Mouse (Mus musculus) heart, embryonic 13.5 days (tissue): ENCODE data around the gene Cbfa2t2. TPM values are rescaled to one million over a fixed set of nuclear protein-coding genes. Genes with fewer than 3 reads are reported as not detected.

ENCODE experiments used
- ATAC-seq: fragments of 200-750 bp; cut with Nextera tagmentation; 2 replicates; pipeline ENCODE4 v1.8.0; 2017; ENCODE audit warnings: moderate TSS enrichment; ENCODE audit not compliant: insufficient number of reproducible peaks, low FRiP score, low TSS enrichment; ENCODE audit errors: extremely low read depth
- H3K27ac ChIP-seq: fragments of 300-500 bp; sonication (generic); replicated peaks from 2 replicates; pipeline ENCODE4 v1.5.1; 2015; ENCODE audit warnings: moderate library complexity, mild to moderate bottlenecking, inconsistent platforms
- H3K27me3 ChIP-seq: fragments of 300-500 bp; sonication (generic); replicated peaks from 2 replicates; pipeline ENCODE4 v1.6.1; 2015; ENCODE audit warnings: mild to moderate bottlenecking, inconsistent platforms
- H3K36me3 ChIP-seq: fragments of 300-500 bp; sonication (generic); 2 replicates; pipeline ENCODE4 v1.6.1; 2015; ENCODE audit warnings: mild to moderate bottlenecking, inconsistent platforms
- H3K4me1 ChIP-seq: fragments of 300-500 bp; sonication (generic); 2 replicates; pipeline ENCODE4 v1.6.1; 2015; ENCODE audit warnings: inconsistent platforms
- H3K4me2 ChIP-seq: fragments of 300-500 bp; sonication (generic); 2 replicates; pipeline ENCODE4 v1.6.1; 2015; ENCODE audit warnings: inconsistent platforms, mild to moderate bottlenecking, moderate library complexity
- H3K4me3 ChIP-seq: fragments of 300-500 bp; sonication (generic); 2 replicates; pipeline ENCODE4 v1.5.1; 2015; ENCODE audit warnings: moderate library complexity, mild to moderate bottlenecking, inconsistent platforms
- H3K9ac ChIP-seq: fragments of 300-500 bp; sonication (generic); 2 replicates; pipeline ENCODE4 v1.6.1; 2015; ENCODE audit warnings: inconsistent platforms, mild to moderate bottlenecking, moderate library complexity
- H3K9me3 ChIP-seq: fragments of 300-500 bp; sonication (generic); 2 replicates; pipeline ENCODE4 v1.6.1; 2016; ENCODE audit warnings: inconsistent platforms
- WGBS: fragments of 180-500 bp; shearing (Covaris S2); methylation state at CpG from one replicate; pipeline ENCODE4 v1.1.7; 2015; ENCODE audit warnings: mixed read lengths; 5-methylcytosine and 5-hydroxymethylcytosine counted together
- polyA plus RNA-seq: library from polyadenylated mRNA; unstranded; fragments of >200 nt; fragmentation: Nextera tagmentation; extraction: Ambion mirVana; gene quantifications from 2 replicates; pipeline ENCODE4 v1.2.1, GENCODE M21; 2015

Gene Cbfa2t2
- polyA plus RNA-seq, 1 experiment from 2014 or later, result 29.2 TPM

DNA sequence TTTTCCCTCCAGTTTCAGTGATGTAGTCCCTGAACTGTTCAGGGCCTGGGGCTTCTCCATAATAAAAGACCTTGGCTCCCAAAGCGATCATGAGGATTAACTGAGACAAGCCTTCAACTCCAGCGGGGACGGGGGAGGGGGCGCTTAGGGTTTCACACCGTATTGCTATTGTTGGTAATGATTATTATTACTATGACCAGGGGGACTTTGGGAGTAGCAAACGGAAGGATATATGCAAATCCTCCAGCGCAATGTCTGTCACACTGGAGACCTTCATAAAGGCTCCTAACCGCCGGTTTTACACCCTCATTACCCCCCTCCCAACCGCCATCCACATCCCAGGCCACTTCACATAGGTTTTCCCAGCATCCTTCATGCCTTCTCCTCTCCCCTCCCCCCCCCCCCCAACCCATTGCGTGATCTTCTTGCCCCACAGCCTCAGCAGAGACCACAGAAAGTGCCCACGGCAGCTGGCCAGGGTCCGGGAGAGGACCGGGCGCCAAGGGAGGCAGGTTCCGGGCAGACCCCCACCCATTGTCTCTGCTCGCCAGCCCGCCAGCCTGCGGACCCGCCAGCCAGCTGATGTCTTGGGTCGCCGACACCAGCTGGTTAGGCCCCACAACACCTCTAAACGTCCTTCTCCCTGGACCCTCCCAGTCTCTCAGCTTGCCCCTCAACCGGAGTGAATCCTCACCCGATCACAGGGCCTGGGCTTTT lies 9.9 kb upstream of the Cbfa2t2 start:
- Histone ChIP-seq H3K27me3 (peaks cover 12% of the 10 kb centered on the region), H3K9ac (peak overlapping the region; percentile 84), H3K9me3 (peaks cover 3% of the 10 kb centered on the region; the same call in 1 of the 2 replicates), H3K27ac (peak overlapping the region; percentile 63), H3K4me2 (peak overlapping the region; percentile 76), H3K36me3 (no peaks in the 10 kb centered on the region), H3K4me3 (peak overlapping the region; percentile 54), H3K4me1 (peaks cover 24% of the 10 kb centered on the region)
- 3% methylated on average over 25 of the region's 25 CpGs for WGBS
- ATAC-seq, result no peak

DNA sequence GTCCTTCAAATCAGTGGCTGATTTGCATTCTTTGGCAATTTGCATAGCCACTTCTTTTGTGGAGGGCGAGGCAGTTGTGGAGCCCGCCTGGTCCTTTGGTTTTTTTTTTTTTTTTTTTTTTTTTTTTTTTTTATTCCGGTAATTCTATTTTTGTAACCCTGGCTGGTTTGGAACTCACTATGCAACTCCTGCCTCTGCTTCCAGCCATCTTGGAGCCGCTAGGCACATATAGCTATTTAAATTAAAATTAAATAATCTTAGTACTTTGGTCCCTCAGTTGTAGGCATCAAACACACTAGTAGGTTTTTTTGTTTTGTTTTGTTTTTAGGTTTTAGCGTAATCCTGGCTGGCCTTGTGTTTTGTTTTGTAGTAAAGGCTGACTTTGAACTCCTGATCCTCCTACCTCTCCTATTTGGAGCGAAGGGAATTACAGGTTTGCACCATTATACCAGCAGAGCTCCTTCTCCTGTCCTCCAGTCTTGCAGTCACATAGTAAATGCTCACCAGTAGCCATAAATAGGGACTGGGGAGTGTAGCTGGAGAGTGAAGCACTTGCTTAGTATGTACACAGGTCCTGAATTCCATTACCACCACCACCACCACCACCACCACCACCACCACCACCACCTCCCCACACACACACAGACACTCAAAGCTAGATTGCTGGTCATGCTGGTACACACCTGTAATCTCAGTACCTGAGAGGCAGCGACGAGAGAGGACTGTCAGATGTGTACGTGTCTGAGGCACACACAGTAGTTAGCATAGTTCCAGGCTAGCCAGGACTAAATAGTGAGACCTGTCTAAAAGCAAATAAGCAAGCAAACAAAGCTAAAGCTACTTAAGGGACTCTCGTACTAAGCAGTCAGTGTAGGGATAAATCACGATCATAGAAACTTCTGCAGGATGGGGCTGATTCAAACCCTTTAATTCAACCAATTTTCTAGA lies 9.1 kb upstream of the Cbfa2t2 start:
- H3K4me1 ChIP-seq, result peaks cover 24% of the 10 kb centered on the region
- peak overlapping the region; percentile 76 for H3K4me2 ChIP-seq
- H3K36me3 ChIP-seq, result no peaks in the 10 kb centered on the region
- H3K27me3 ChIP-seq, result peaks cover 12% of the 10 kb centered on the region
- H3K27ac ChIP-seq, result peak overlapping the region; percentile 63
- no peak for ATAC-seq
- H3K4me3 ChIP-seq, result peak overlapping the region; percentile 54
- peak overlapping the region; percentile 84 for H3K9ac ChIP-seq
- H3K9me3 ChIP-seq, result peaks cover 3% of the 10 kb centered on the region; the same call in 1 of the 2 replicates
- 43% methylated on average over 11 of the region's 11 CpGs for WGBS

- H3K4me1 ChIP-seq, result peaks cover 24% of the 10 kb centered on the region
- ATAC-seq, result no peak
- no peaks in the 10 kb centered on the region for H3K36me3 ChIP-seq
- peak overlapping the region; percentile 55; the same call in 1 of the 2 replicates for H3K9ac ChIP-seq
- no peak overlapping the region for H3K4me3 ChIP-seq
- peak overlapping the region; percentile 52 for H3K4me2 ChIP-seq
- WGBS, result 17% methylated on average over 17 of the region's 17 CpGs
- peaks cover 3% of the 10 kb centered on the region; the same call in 1 of the 2 replicates for H3K9me3 ChIP-seq
- peak overlapping the region; percentile 8 for H3K27ac ChIP-seq
- H3K27me3 ChIP-seq, result peaks cover 12% of the 10 kb centered on the region
Measured at GRCm38 (mm10) chr2:154427853-154428360, 8.4 kb upstream of the Cbfa2t2 start.

GRCm38 (mm10) chr2:154430566-154430965 lies 5.7 kb upstream of the Cbfa2t2 start:
- Histone ChIP-seq H3K9me3 (peaks cover 2% of the 10 kb centered on the region; the same call in 1 of the 2 replicates), H3K4me2 (no peak overlapping the region), H3K9ac (no peak overlapping the region), H3K4me3 (no peak overlapping the region), H3K27me3 (peaks cover 12% of the 10 kb centered on the region), H3K4me1 (peaks cover 28% of the 10 kb centered on the region), H3K36me3 (no peaks in the 10 kb centered on the region), H3K27ac (no peak overlapping the region)
- no peak for ATAC-seq
- 86% methylated on average over 2 of the region's 2 CpGs for WGBS

GRCm38 (mm10) chr2:154432696-154433095 lies 3.6 kb upstream of the Cbfa2t2 start:
- peaks cover 16% of the 10 kb centered on the region for H3K4me1 ChIP-seq

DNA sequence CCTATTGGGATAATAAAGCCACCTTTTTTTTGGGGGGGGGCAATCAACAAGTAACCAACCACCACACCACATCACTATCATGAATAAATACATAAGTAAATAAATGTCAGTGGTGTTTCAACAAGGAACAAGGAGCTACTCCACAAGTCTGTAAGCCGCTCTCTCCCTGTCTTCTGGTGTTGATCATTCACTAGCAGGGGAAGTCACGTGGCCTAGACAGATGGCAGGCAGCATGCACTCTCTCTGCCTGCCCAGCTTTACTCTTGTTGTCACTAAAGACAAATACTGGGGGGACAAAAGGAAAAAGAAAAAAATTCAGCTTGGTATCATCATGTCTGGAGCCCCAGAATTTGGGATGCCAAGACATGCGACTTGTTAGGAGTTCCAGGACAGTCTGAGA lies 2.9 kb upstream of the Cbfa2t2 start:
- no peak for ATAC-seq
- peaks cover 7% of the 10 kb centered on the region; the same call in 1 of the 2 replicates for H3K27me3 ChIP-seq

More at GRCm38 (mm10) chr2:154432696-154433095, 3.6 kb upstream of the Cbfa2t2 start:
- Histone ChIP-seq H3K4me2 (no peak overlapping the region), H3K9ac (no peak overlapping the region), H3K9me3 (no peaks in the 10 kb centered on the region), H3K4me3 (no peak overlapping the region), H3K36me3 (no peaks in the 10 kb centered on the region), H3K27ac (no peak overlapping the region), H3K27me3 (peaks cover 12% of the 10 kb centered on the region)
- no peak for ATAC-seq
- 62% methylated on average over 2 of the region's 2 CpGs for WGBS

GRCm38 (mm10) chr2:154434690-154435089 lies 1.6 kb upstream of the Cbfa2t2 start:
- no peak overlapping the region for H3K9ac ChIP-seq
- peaks cover 30% of the 10 kb centered on the region for H3K4me1 ChIP-seq
- H3K4me3 ChIP-seq, result no peak overlapping the region
- ATAC-seq, result no peak
- H3K27me3 ChIP-seq, result no peaks in the 10 kb centered on the region
- H3K9me3 ChIP-seq, result no peaks in the 10 kb centered on the region
- no peaks in the 10 kb centered on the region for H3K36me3 ChIP-seq
- WGBS, result 91% methylated on average over 7 of the region's 7 CpGs
- H3K4me2 ChIP-seq, result no peak overlapping the region
- H3K27ac ChIP-seq, result no peak overlapping the region

More for the DNA sequence above, 2.9 kb upstream of the Cbfa2t2 start:
- Histone ChIP-seq H3K4me2 (no peak overlapping the region), H3K9me3 (no peaks in the 10 kb centered on the region), H3K36me3 (no peaks in the 10 kb centered on the region), H3K4me1 (peaks cover 17% of the 10 kb centered on the region), H3K27ac (no peak overlapping the region), H3K9ac (no peak overlapping the region), H3K4me3 (no peak overlapping the region)
- WGBS, result 68% methylated on average over 3 of the region's 3 CpGs

DNA sequence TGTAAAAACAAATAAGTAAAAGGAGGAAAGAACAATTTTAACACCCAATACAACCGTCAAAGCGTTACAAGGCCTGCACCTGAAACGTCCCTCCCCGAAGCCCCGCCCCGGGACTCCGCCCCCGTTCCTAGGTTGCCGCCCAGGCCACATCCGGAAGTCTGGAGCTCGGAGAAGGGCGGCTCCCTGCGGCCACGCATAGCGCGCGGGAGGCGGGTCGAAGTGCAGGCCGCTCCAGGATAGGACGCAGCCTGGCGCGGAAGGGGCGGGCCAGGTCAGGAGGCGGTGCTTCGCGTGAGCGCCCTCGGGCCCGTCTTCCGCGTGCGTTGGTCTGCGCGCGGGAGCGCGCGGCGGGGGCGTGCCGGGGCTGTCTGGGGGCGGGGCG lies 214 bp upstream of the Cbfa2t2 start:
- under 1% methylated on average over 44 of the region's 44 CpGs for WGBS
- peak overlapping the region; percentile 60 for H3K4me2 ChIP-seq
- H3K9me3 ChIP-seq, result no peaks in the 10 kb centered on the region
- H3K4me1 ChIP-seq, result peaks cover 38% of the 10 kb centered on the region
- H3K9ac ChIP-seq, result peak overlapping the region; percentile 99
- peak overlapping the region; percentile 99 for H3K4me3 ChIP-seq
- H3K27ac ChIP-seq, result peak overlapping the region; percentile 98
- no peaks in the 10 kb centered on the region for H3K27me3 ChIP-seq
- no peaks in the 10 kb centered on the region for H3K36me3 ChIP-seq
- ATAC-seq, result peak; percentile 99

DNA sequence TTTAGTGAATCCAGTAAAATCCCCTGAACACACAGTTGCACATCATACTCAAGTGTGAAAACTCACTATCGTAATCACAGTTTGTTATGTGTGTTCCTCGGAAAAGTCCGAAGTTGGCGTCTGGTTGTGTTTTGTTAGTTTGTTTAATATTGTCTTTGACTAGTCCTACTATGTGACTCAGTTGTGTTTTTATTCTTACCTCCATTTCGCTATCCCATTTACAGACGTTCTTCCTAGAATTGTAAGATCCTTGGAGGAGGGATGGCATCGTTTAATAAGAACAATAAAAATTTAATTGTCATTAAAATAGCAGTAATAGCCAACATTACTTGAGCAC lies 878 bp downstream of the Cbfa2t2 start:
- 9% methylated on average over 7 of the region's 7 CpGs for WGBS
- Histone ChIP-seq H3K4me2 (peak overlapping the region; percentile 79), H3K9me3 (no peaks in the 10 kb centered on the region), H3K36me3 (no peaks in the 10 kb centered on the region), H3K27ac (peak overlapping the region; percentile 98), H3K4me1 (peaks cover 38% of the 10 kb centered on the region), H3K4me3 (peak overlapping the region; percentile 99), H3K27me3 (no peaks in the 10 kb centered on the region), H3K9ac (peak overlapping the region; percentile 99)
- no peak for ATAC-seq

GRCm38 (mm10) chr2:154440453-154440852 lies 4.2 kb downstream of the Cbfa2t2 start:
- Histone ChIP-seq H3K9ac (peak overlapping the region; percentile 52; the same call in 1 of the 2 replicates), H3K4me2 (peak overlapping the region; percentile 32)

DNA sequence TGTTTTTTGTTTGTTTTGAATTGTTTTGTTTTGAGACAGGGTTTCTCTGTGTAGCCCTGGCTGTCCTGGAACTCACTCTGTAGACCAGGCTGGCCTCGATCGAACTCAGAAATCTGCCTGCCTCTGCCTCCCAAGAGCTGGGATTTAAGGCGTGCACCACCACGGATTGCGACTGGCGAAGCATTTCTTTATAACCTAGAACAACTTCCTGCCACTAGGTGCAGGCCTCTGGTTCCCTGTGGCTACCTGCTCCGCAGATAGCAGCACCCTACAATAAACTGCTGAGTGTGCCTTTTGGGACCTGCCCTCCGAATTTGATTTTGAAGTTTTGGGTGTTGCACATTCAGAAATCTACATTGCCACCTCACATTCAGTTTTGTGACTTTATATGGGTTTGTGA lies 11.5 kb downstream of the Cbfa2t2 start:
- Histone ChIP-seq H3K27ac (no peak overlapping the region), H3K4me2 (no peak overlapping the region), H3K4me1 (no peaks in the 10 kb centered on the region), H3K27me3 (no peaks in the 10 kb centered on the region), H3K9me3 (no peaks in the 10 kb centered on the region), H3K4me3 (no peak overlapping the region), H3K9ac (no peak overlapping the region), H3K36me3 (peaks cover 29% of the 10 kb centered on the region)
- WGBS, result 95% methylated on average over 8 of the region's 8 CpGs
- ATAC-seq, result no peak

More at GRCm38 (mm10) chr2:154440453-154440852, 4.2 kb downstream of the Cbfa2t2 start:
- Histone ChIP-seq H3K9me3 (no peaks in the 10 kb centered on the region), H3K27me3 (no peaks in the 10 kb centered on the region), H3K4me1 (peaks cover 35% of the 10 kb centered on the region), H3K36me3 (peaks cover 15% of the 10 kb centered on the region), H3K27ac (peak overlapping the region; percentile 76), H3K4me3 (no peak overlapping the region)
- ATAC-seq, result no peak
